Mouse (Mus musculus) E14TG2a.4 (cell line): ENCODE measurements around the gene AU022252.

Experiments used
- H3K27me3 ChIP-seq: 2 replicates; pipeline ENCODE4 v1.6.1; 2014; ENCODE audit warnings: low read length, control low read depth; ENCODE audit not compliant: insufficient read depth
- H3K36me3 ChIP-seq: 2 replicates; pipeline ENCODE4 v1.6.1; 2014; ENCODE audit warnings: low read length, control low read depth; ENCODE audit not compliant: insufficient read depth
- H3K4me1 ChIP-seq: replicated peaks from 2 replicates; pipeline ENCODE4 v1.6.1; 2014; ENCODE audit warnings: low read depth, low read length, control low read depth
- H3K4me3 ChIP-seq: replicated peaks from 2 replicates; pipeline ENCODE4 v1.5.1; 2014; ENCODE audit warnings: mild to moderate bottlenecking, low read length
- H3K9me3 ChIP-seq: 2 replicates; pipeline ENCODE4 v1.6.1; 2014; ENCODE audit warnings: low read length, control low read depth
- CTCF ChIP-seq: conservative IDR thresholded peaks from 2 replicates; pipeline ENCODE4 v1.5.1; 2014; ENCODE audit warnings: low read length
- NANOG ChIP-seq: IDR thresholded peaks from 2 replicates; pipeline ENCODE4 v1.6.1; 2014; ENCODE audit warnings: borderline replicate concordance, low read length, mixed read lengths
- POU5F1 ChIP-seq: IDR thresholded peaks from 2 replicates; pipeline ENCODE4 v1.6.1; 2014; ENCODE audit warnings: low read length, borderline replicate concordance

Gene AU022252

GRCm38 (mm10) chr4:119172919-119173650 is 59.4 kb downstream of the AU022252 start:
- Histone ChIP-seq H3K27me3 (no peaks in the 10 kb centered on the region; the same call in 1 of the 2 replicates), H3K4me1 (peaks cover 32% of the 10 kb centered on the region), H3K9me3 (no peaks in the 10 kb centered on the region), H3K4me3 (peak overlapping the region; percentile 91), H3K36me3 (peaks cover 20% of the 10 kb centered on the region)
- TF ChIP-seq NANOG (no peak), CTCF (no peak), POU5F1 (no peak)

GRCm38 (mm10) chr4:119167663-119168062 is 64.8 kb downstream of the AU022252 start:
- Histone ChIP-seq H3K27me3 (no peaks in the 10 kb centered on the region; the same call in 1 of the 2 replicates), H3K9me3 (no peaks in the 10 kb centered on the region), H3K4me3 (no peak overlapping the region), H3K4me1 (peaks cover 35% of the 10 kb centered on the region), H3K36me3 (peaks cover 20% of the 10 kb centered on the region)
- TF ChIP-seq POU5F1 = no peak
- peak; percentile 80 for TF ChIP-seq CTCF
- TF ChIP-seq NANOG = no peak

DNA sequence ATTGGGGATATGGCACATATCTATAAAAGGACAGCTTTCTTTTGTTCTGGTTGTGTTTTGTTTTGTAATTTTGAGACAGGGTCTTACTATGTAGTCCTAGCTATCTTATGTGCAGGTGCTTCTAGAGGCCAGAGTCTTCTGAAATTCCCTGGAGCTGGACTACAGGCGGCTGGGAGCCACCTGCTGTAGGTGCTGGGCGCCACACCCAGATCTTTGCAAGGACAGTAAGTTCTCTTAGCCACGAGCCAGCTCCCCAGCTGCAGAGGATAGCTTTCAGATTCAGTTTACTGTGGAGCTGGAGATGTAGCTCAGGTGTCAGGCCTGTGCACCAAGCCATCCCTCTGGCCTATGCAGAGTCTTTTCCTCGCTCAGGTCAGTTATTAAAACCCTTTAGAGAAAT is 65.4 kb downstream of the AU022252 start:
- no peak for TF ChIP-seq NANOG
- TF ChIP-seq POU5F1 = no peak
- TF ChIP-seq CTCF = no peak
- H3K4me1 ChIP-seq = peaks cover 34% of the 10 kb centered on the region

GRCm38 (mm10) chr4:119165916-119166315 is 66.6 kb downstream of the AU022252 start:
- TF ChIP-seq NANOG (no peak), POU5F1 (no peak), CTCF (no peak)
- Histone ChIP-seq H3K36me3 (peaks cover 20% of the 10 kb centered on the region), H3K4me1 (peaks cover 34% of the 10 kb centered on the region), H3K4me3 (no peak overlapping the region), H3K9me3 (no peaks in the 10 kb centered on the region), H3K27me3 (no peaks in the 10 kb centered on the region)

More for the DNA sequence above, 65.4 kb downstream of the AU022252 start:
- Histone ChIP-seq H3K36me3 (peaks cover 20% of the 10 kb centered on the region), H3K4me3 (no peak overlapping the region), H3K27me3 (no peaks in the 10 kb centered on the region; the same call in 1 of the 2 replicates), H3K9me3 (no peaks in the 10 kb centered on the region)

- no peaks in the 10 kb centered on the region for H3K27me3 ChIP-seq
- H3K4me1 ChIP-seq = peaks cover 16% of the 10 kb centered on the region
- H3K36me3 ChIP-seq = no peaks in the 10 kb centered on the region
- H3K4me3 ChIP-seq = no peak overlapping the region
- TF ChIP-seq NANOG (no peak), POU5F1 (no peak), CTCF (no peak)
- H3K9me3 ChIP-seq = no peaks in the 10 kb centered on the region
These were observed 69.5 kb downstream of the AU022252 start for GRCm38 (mm10) chr4:119162990-119163389.

DNA sequence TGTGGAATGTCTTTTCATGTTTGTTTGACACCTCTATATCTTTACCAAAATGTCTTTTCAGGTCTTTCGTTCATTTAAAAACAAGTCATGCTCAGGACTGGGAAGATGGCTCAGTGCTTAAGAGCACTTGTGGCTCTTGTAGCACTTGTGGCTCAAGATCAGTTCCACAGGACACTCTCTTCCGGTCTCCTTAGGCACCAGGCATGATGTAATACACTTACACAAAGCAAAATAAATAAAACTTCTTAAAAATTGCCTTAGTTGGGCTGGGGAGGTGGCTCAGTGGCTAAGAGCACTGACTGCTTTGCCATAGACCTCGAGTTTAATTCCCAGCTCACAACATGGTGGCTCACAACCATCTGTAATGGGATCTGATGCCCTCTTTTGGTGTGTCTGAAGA is 71.2 kb downstream of the AU022252 start:
- Histone ChIP-seq H3K36me3 (no peaks in the 10 kb centered on the region), H3K4me3 (no peak overlapping the region), H3K27me3 (no peaks in the 10 kb centered on the region), H3K9me3 (no peaks in the 10 kb centered on the region), H3K4me1 (peaks cover 6% of the 10 kb centered on the region)
- TF ChIP-seq POU5F1 = no peak
- no peak for TF ChIP-seq CTCF
- TF ChIP-seq NANOG = no peak

DNA sequence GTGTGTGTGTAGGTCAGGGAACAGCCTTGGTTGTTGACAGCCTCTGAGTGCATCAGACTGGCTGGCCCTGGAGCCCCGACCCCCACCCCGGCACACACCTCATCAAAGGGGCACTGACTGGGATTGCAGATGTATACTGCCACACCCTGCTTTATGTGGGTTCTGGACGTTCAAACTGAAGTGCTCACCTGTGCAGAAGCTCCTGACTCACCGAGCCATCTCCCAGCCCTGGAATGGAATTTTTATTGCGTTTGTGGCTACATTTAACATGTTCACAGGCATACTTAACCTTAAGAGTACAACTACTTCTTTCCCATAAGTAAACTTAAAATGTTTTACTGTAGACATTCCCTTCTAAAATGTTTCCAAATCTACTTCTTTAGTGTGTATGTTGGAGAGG is 74.6 kb downstream of the AU022252 start:
- no peaks in the 10 kb centered on the region for H3K9me3 ChIP-seq
- no peaks in the 10 kb centered on the region for H3K4me1 ChIP-seq
- no peaks in the 10 kb centered on the region for H3K36me3 ChIP-seq
- TF ChIP-seq POU5F1 (no peak), CTCF (no peak), NANOG (no peak)
- H3K4me3 ChIP-seq = no peak overlapping the region
- H3K27me3 ChIP-seq = peaks cover 2% of the 10 kb centered on the region; the same call in 1 of the 2 replicates

- H3K36me3 ChIP-seq = no peaks in the 10 kb centered on the region
- H3K9me3 ChIP-seq = no peaks in the 10 kb centered on the region
- TF ChIP-seq NANOG = no peak
- TF ChIP-seq POU5F1 = no peak
- peak; percentile 72 for TF ChIP-seq CTCF
- no peaks in the 10 kb centered on the region for H3K4me1 ChIP-seq
- H3K4me3 ChIP-seq = no peak overlapping the region
- peaks cover 3% of the 10 kb centered on the region; the same call in 1 of the 2 replicates for H3K27me3 ChIP-seq
These were observed 75.3 kb downstream of the AU022252 start for GRCm38 (mm10) chr4:119157186-119157585.
